Mouse (Mus musculus) CH12F3 (cell line): Measurements from ENCODE around the gene Gm20721.

Experiments
- in situ Hi-C: fragments of 300-500 bp; cut with MboI; formaldehyde crosslinking; loops from 2 replicates; pipeline ENCODE4 v1.14.3; 2020; ENCODE audit warnings: low sequenced_read_pairs

Gm20721 gene

GRCm38 (mm10) chr2:174330616-174331191 is 15.8 kb downstream of the Gm20721 start:
- in situ Hi-C loops: no loop called here

GRCm38 (mm10) chr2:174329663-174330615 is 16.6 kb downstream of the Gm20721 start:
- in situ Hi-C loops: loop anchor here (10.0 kb wide), 1 partner anchor 535 kb away; no protein-coding TSS in a partner anchor

- in situ Hi-C loops: loop anchor here (10.0 kb wide), 1 partner anchor 536 kb away; no protein-coding TSS in a partner anchor
Measured at GRCm38 (mm10) chr2:174328926-174329662, 17.4 kb downstream of the Gm20721 start.

GRCm38 (mm10) chr2:174328358-174328905 is 18.1 kb downstream of the Gm20721 start:
- in situ Hi-C loops: loop anchor here (10.0 kb wide), 1 partner anchor 536 kb away; no protein-coding TSS in a partner anchor

- in situ Hi-C loops: loop anchor here (10.0 kb wide), 1 partner anchor 537 kb away; no protein-coding TSS in a partner anchor
Measured at GRCm38 (mm10) chr2:174327295-174327981, 19.1 kb downstream of the Gm20721 start.

GRCm38 (mm10) chr2:174326481-174326880 is 20.0 kb downstream of the Gm20721 start:
- in situ Hi-C loops: loop anchor here (10.0 kb wide), 1 partner anchor 538 kb away; no protein-coding TSS in a partner anchor

- in situ Hi-C loops: loop anchor here (10.0 kb wide), 1 partner anchor 539 kb away; no protein-coding TSS in a partner anchor
Measured at GRCm38 (mm10) chr2:174325989-174326388, 20.5 kb downstream of the Gm20721 start.

- in situ Hi-C loops: loop anchor here (10.0 kb wide), 1 partner anchor 358 kb away; no protein-coding TSS in a partner anchor
Measured at GRCm38 (mm10) chr2:174316661-174317060, 29.9 kb downstream of the Gm20721 start.

- in situ Hi-C loops: loop anchor here (10.0 kb wide), 1 partner anchor 359 kb away; no protein-coding TSS in a partner anchor
Measured at GRCm38 (mm10) chr2:174315445-174315844, 31.1 kb downstream of the Gm20721 start.

- in situ Hi-C loops: loop anchor here (5.0 to 10.0 kb wide), 2 partner anchors 362 to 590 kb away; no protein-coding TSS in a partner anchor
Measured at GRCm38 (mm10) chr2:174312661-174313060, 33.9 kb downstream of the Gm20721 start.

- in situ Hi-C loops: loop anchor here (5.0 to 10.0 kb wide), 2 partner anchors 363 to 590 kb away; no protein-coding TSS in a partner anchor
Measured at GRCm38 (mm10) chr2:174312118-174312647, 34.3 kb downstream of the Gm20721 start.

- in situ Hi-C loops: loop anchor here (5.0 to 10.0 kb wide), 2 partner anchors 363 to 591 kb away; no protein-coding TSS in a partner anchor
Measured at GRCm38 (mm10) chr2:174311613-174312012, 34.9 kb downstream of the Gm20721 start.

GRCm38 (mm10) chr2:174310913-174311514 is 35.5 kb downstream of the Gm20721 start:
- in situ Hi-C loops: loop anchor here (5.0 to 10.0 kb wide), 2 partner anchors 364 to 591 kb away; no protein-coding TSS in a partner anchor

- in situ Hi-C loops: no loop called here
Measured at GRCm38 (mm10) chr2:174307903-174308302, 38.6 kb downstream of the Gm20721 start.

- in situ Hi-C loops: no loop called here
Measured at GRCm38 (mm10) chr2:174305646-174306045, 40.9 kb downstream of the Gm20721 start.

- in situ Hi-C loops: no loop called here
Measured at GRCm38 (mm10) chr2:174302526-174302925, 44.0 kb downstream of the Gm20721 start.

- in situ Hi-C loops: no loop called here
Measured at GRCm38 (mm10) chr2:174300666-174301065, 45.8 kb downstream of the Gm20721 start.

GRCm38 (mm10) chr2:174300186-174300585 is 46.3 kb downstream of the Gm20721 start:
- in situ Hi-C loops: no loop called here

- in situ Hi-C loops: no loop called here
Measured at GRCm38 (mm10) chr2:174299771-174300160, 46.7 kb downstream of the Gm20721 start.
